Mouse (Mus musculus) urinary bladder, postnatal 4 days (tissue): ENCODE results near the gene Abcb10.
"Not testable (repeated sequence)": the region's sequence is repeated elsewhere in the genome, so short reads cannot be mapped to it uniquely, and the experiment has no call there.

ENCODE experiments used
- DNase-seq, 2 experiments: peaks; one replicate each; pipeline ENCODE4 v3.0.0; 2021 to 2022; ENCODE audit warnings: low spot score in 2 of 2

The Abcb10 gene

DNA sequence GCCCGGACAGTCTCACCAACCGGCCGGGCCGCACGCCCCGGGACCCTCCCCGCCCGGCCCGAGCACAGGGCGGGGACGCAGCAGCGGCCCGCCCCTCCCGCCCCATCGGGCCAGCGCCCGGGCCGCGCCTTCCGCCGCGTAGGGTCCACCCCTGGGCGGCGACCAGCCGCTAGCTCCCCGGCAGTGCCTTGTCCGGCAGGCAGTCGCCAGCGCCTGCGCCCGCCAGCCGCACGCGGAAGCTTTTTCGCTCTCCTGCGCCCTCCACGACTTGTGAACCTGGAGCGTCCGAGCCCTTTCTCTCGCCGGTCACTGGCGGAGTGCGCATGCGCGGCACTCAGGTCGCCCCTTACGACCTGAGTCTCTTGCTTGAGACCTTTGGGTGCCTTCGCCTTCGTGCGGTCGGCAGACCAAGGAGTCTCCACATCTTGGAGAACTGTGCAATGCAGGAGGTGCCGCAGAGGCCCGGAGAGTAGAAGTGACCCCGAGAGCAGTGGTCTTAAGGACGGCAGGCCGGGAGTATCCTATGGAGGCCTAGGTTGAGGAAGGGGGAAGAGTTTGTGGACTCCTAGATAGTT, at the start of gene Abcb10:
Gene Abcb10 (minus strand): TSS at position 297 of the 575 bp plus-strand sequence.
- peak; percentile 87 to 88 for DNase-seq

DNA sequence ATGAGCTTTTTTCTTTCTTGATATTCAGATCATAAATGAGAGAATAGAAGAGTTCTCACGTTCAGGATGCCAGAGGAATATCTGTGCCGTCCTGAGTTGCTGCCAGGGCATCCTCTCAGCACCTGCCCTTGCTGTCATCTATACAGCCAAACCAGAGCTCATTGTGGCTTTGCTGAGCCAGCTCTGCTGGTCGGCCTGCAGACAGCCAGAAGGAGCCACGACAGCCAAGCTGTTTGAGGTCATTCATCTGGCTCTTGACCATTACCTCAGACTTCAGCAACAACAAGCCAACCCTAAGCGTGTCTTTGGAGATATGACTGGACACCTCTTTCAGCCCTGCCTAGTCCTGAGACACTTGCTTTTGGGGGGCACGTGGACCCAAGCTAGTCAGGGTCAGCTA, 44.9 kb upstream of the Abcb10 start:
- no peak for DNase-seq

DNA sequence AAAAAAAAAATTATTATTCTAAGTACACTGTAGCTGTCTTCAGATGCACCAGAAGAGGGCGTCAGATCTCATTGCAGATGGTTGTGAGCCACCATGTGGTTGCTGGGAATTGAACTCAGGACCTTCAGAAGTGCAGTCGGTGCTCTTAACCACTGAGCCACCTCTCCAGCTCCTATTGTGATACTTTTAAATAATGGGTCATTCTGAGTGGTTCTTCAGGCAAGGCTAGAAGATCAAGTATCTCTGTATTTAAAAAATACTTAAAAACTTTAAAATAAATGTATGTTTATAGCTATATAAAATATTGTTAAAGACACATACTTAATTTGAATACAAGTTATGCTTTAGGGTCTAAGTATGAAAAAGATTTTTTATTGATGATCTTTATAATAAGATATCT, 43.3 kb upstream of the Abcb10 start:
- DNase-seq, result not testable (repeated sequence)

DNA sequence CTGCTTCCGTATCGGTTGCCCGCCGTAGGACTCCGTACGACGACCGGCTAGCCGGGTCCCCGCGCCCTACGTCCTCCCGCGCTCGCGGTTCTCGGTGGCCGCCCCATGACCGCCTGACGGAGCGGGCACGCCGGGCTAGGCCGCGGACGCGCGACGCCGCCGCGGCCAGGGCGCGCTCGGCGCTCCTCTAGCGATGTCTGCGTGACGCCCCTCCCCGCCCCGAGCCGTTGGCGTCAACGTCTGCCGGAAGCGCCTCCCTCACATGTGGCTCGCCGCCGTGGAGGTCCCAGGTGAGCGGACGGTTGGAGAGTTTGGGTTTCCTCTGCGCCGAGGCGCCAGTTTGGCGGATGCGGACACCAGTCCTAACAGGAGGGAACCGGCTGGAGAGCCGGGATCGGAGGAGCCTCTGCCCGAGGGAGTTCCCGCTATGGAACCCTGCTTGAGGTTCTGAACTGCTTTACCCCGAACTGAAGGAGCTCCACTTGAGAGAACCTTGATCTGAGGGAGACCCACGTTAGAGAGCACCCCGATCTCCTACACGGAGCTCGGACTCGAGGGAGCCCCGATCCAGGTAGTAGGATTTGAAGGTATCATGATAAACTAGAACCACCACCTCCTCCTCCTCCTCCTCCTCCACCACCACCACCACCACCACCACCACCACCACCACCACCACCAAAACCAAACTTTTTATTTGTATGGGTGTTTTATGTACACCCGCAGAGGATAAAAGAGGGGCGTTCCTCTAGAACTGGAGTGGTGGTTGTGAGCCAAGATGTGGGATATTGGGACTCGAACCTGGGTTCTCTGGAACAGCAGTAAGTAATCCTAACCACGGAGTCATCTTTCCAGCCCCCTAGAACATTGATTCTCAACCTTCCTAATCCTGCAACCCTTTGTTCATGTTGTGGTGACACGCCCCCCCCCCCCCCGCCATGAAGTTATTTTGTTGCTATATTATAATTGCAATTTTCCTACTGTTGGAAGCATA, 38.6 kb upstream of the Abcb10 start, which contains the start of the genes Taf5l and Urb2:
Gene Taf5l (minus strand): TSS at position 161 of the 991 bp plus-strand sequence.
Gene Urb2 (plus strand): TSS at position 272 of the 991 bp plus-strand sequence.
- DNase-seq, result peak; percentile 93

DNA sequence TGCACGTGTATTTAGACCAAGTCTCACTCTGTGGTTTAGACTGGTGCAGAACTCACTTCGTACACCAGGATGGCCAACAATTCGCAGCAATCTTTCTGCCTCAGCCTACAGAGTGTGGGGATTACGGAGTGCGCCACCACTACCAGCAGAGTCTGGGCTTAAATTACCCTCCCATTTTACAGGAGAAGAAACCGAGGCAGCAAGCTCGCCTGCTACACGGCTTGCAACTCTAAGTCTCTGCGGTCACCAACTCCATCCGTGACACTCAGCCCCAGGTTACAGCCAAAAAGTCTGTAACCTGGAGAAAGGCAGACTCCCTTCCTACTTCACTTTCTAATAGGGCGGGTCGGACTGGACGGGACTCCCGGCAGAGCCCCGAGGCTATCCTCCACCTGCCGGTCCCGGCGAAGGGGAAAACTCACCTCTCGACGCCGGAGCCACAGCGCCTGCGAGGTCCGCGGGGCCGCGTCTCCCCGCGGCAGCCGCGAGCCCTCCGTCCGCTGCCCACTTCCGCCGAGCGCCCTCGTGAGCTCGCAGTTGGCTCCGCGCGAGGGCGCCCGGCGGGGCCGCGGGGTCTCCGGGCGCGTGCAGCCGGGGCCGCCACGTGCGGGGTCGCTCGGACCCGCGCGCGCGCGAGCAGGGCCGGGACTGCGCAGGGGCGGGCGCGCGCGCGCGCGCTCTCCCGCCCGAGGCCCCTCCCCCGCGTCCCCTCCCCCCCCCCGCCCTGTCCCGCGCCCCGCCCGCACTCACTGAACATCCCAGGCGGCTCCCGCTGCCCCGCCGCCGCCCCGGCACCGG, 37.7 kb upstream of the Abcb10 start:
- peak in 1 of 2 experiments; percentile 69 for DNase-seq

DNA sequence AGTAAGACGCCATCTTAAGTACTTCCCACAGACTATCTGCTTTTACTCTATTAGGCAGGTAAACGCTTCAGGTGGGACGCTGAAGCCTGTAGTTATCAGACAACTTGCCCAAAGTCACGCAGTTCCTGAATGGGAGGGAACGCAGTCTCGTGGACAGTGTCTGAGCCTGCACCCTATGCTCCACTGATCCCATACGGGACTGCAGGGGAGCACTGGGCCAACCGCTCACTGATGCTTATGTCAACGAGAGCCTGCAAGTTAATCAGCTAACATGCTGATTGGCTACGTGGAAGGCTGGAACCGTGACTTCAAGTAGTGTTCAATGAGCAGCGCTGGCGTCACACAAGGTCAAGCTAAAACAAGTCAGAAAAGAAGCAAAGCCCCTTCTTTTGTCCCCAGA, 36.9 kb upstream of the Abcb10 start:
- DNase-seq, result peak in 1 of 2 experiments; percentile 51

DNA sequence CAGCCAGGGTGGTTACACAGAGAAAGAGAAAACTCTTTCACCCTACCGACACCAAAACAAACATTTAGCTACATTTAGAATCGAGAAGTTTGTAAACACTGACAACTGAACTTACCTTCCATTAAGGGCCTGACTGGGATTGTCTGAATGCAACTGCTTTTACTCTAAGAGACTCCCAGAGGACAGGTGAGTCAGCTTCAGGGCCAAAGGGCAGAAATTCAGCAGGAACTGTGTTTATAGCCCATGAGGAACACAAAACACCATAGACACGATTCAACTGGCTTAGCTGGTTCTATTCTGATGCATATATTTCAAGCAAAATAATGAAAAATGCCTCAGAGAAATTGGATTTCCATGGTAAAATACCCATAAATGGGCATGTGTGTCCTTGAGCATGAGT, 31.8 kb upstream of the Abcb10 start:
- no peak for DNase-seq

DNA sequence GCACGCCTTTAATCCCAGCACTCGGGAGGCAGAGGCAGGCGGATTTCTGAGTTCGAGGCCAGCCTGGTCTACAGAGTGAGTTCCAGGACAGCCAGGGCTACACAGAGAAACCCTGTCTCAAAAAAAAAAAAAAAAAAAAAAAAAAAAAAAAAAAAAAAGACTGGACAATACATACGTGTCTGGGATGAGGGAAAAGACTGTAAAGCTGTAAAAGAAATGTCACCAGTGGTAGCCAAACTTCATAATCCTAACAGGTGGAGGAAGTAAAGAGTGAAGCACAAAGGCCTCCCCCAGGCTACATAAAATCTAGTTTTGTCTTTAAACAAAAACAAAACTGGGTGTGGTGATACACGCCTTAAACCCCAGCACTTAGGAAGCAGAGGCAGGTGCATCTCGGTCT, 31.4 kb upstream of the Abcb10 start:
- not testable (repeated sequence) for DNase-seq

DNA sequence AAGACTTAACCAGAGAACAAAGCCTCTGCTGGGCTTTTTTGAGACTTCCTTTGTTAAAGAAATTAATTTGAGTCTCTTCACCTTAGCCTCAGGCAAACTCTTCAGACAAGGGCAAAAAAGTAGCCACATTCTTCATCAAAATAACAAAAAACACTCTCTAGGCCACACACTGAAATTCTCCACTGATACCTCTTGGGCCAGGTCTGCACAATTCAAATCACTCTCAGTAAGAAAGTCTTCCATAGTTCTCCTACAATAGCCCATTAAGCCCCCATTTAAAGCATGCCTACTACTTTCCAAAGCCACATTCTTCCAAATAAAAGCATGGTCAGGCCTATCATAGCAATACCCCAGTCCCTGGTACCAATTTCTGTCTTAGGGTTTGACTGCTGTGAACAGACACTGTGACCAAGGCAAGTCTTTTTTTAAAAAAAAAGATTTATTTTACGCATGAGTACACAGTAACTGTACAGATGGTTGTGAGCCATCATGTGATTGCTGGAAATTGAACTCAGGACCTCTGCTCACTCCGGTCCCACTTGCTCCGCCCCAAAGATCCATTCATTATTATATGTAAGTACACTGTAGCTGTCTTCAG, 29.2 kb upstream of the Abcb10 start:
- DNase-seq, result no peak

DNA sequence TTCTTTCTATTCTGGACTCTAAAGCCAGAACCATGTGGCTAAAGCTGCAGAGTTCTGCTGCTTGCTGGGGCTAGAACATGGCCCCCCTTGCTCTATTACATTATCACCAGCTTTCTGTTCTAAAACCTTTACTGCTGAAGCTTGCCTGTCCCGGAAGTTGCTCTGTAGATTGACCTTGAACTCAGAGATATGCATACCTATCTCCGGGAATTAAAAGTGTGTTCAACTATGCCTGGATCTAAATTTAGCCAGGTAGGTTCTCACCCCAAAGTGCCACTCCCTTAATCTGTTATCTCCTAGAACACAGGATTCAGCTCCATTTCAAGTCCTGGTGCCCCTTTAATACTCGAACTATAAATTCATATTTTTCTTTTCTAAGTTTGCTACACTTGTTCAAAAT, 28.7 kb upstream of the Abcb10 start:
- no peak for DNase-seq

DNA sequence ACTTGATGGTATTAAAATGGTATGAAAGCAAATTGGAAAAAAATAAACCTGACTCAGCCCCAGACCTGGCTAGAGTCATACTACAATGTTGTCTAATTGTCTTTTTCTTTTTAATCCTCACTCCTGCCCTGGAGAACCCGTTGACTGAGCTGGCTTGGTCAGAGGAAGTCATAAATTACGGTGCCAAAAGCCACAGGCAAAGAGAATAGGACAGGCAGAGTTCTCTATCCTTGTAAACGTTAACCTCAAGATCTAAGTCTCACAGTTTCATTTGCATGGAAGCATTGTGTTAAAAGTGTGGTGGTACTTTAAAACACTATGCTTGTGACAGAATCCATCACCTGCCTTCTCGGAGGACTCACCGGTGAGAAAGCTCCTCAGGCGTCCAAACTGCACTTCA, 24.9 kb upstream of the Abcb10 start:
- no peak for DNase-seq

DNA sequence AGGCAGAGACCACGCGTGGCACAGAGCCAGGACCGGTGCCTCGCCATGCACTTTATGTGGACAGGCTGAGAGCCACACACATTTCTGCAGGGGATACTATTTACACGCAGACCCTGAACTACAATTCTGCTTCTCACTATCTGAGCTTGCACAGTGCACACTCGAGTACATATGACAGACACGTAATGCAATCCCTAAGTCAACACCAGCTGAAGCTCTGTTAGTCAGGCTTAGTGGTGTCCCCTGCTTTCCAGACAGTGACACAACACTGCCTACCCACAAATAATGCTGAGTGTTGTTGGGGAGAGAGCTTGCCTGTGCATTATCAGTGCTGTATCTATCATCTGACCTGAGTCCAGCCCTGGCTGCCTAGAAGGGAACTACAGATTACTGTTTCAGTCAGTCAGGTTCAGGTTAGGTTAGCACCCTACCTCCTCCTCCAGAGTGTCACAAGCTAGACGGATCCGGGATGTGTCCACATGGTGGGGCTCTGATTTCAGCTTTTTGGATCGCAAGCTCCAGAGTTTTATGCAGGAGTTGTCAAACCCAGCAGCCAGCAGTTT, 19.7 kb upstream of the Abcb10 start:
- DNase-seq, result no peak

DNA sequence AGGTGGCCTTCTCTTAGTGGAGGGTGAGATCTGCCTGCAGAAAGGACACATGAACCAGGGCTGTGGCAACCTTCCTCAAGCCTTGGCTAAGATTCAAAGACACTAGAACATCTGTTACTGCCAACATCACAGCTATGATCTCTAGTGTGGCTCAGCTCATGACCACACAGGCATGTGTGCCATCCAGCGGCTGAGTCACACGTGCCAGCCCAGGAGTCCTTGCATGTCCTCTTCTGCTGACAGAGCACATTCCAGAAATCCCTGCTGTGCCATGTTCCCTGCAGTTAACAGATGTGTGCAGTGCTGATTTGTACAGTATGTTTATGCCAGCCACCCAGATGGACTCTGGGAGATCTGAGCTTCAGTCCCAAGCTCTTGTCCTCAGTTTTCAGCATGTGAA, 16.6 kb upstream of the Abcb10 start:
- DNase-seq, result no peak

DNA sequence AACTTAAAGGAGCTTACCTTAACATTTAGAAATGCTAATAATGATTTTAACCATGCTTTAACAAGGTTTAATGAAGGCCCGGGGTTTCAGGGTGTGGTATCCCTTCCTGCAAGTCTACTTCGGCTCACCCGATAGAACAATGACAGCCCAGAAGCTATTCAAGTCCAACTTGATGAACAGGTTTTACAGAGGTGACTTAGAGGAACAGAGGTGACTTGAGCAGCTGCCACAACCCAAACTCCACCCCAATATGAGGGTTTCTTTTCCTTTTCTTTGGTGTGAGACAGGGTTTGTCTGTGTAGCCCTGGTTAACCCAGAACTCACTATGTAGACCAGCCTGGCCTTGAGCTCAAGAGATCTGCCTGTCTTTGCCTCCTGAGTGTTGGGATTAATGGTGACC, 11.1 kb upstream of the Abcb10 start:
- no peak for DNase-seq

DNA sequence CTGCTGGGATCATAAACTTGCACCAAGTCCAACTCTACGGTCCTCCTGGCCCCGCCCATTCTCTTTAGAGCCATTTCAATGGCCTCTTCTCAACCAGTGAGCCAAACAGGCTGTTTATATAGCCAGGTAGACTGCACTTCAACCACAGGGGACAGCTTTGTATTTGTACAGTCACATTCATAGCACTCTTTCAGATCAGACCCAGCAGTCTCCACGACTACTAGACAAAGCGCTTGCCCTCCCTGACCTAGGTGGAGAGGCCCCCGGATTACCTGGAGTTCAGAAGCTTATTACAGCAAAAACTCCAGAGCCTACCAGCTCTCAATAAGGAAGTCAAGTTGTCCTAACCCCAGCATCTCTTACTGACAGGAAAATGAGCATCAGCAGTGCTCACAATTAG, 10.7 kb upstream of the Abcb10 start:
- no peak for DNase-seq

DNA sequence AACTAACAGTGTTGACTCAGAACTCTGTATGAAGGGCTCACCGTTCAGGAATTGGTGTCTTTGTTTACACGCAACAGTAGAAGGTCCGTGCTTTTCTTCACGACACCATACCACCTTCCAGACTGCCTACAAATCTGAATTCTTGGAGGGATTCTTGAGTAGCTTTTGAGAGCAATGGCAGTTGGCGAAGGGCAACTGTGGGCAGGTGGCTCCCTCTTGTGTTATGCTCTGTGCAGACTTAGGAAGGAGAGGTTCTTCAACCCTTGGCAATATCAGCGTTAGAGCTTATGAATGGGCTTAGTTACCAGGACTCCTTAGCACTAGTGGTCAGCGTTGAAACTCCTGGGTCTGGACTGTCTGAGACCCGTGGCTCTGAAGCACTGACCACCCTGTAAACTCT, 9.7 kb upstream of the Abcb10 start:
- no peak for DNase-seq

DNA sequence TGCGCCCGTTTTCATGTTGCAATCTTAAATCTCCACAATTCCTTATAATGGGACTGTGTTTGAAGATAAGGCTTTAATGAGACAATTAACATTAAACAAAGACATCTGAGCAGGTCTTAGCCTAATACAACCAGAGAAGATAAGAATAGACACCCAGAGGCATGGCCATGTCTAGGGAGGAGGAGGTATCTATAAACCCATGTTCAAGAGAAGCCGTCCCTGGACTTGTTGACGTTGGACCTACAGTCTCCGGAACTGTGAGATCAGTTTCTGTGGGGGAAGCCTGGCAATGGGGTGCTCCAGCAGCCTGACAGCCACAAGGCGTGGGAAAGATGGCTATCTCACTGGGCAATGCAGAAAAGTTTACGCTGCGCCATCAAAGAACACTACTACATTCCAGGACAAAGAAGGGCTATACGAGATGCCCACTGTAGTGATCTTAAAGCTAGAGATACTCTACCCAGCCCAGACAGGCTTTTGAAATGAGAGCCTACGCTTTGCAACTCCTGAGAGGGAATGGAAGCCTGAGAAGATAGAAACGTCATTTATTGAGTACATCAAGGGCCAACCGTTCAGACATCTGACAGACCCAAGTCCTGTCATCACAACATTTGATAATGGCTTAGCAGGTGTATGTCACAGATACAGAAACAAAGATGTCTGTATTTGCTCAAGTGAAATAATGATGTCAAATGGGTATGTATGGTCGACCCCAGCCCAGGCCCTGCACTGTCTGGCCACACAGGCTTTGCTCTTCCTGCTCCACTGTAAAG, 7.5 kb upstream of the Abcb10 start:
- DNase-seq, result no peak

DNA sequence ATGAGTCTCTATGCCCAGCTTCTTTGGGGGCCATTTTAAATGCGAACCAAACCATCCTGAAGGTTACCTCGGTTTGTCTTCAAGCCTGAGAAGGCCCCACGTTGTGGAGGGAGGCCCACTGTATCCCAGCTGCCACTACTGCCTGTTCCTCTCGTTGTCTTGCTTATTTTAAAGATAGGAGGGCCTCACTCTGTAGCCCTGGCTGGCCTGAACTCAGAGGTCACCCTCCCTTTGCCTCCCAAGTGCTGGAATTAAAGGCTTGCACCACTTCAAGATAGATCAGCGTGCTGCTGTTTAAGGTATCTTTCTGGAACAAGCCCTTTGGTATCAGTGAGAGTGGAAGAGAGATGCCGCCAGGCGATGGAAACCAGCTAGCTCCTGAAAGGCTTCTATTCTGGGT, 6.2 kb upstream of the Abcb10 start:
- no peak for DNase-seq

DNA sequence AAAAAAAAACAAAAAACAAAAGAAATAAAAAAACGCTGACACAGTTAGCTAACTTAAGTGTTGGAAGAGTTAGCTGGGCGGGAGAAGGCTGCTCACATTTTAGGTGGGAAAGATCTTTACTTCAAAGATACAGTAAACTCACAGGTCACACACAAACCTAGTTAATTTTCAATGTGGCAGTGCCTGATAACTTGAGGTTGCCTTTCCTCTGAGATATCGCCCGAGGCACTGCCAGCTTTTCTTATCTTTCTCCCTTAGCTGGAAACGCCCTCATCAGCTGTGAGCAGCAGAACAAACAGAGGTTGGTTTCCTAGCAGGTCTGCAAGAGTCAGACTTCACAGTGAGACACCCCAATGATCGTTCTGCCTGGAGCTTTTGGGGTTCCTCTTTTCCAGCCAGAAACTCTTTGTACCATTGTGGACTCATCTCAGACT, 5.7 kb upstream of the Abcb10 start:
- DNase-seq, result no peak

DNA sequence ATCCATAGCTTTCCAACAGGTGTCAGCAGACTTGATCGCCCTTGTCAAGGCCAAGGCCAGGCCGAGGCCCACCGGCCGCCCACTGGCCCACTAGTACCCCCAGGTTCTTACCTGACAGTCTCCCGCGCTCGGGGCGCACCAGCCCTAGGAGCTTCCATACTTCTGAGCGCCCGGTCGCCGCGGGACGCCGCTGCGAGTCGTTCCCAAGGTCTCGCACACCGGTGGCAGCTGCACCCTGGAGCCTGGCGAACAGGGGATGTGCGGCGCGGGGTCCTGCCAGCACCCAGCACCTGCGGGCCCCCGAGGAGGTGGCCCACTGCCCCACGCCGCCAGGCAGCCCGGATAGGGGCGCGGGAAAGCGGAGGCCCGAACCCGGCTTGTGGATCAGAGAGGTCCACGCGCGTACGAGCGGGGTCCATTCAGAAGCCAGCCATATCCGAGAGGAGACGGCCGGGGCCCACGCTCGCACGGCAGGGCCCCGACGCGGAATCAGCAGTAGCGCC, 580 bp downstream of the Abcb10 start:
- DNase-seq, result no peak
